Mouse (Mus musculus) adrenal gland, postnatal 25 days (tissue): ENCODE data around the gene N4bp2. TPM values are rescaled to one million over a fixed set of nuclear protein-coding genes. Genes with fewer than 3 reads are reported as not detected.
"Not testable (repeated sequence)": the region's sequence is repeated elsewhere in the genome, so short reads cannot be mapped to it uniquely, and the experiment has no call there.

Experiments
- DNase-seq: peaks from one replicate; pipeline ENCODE4 v3.0.0; 2021; ENCODE audit warnings: mixed read lengths
- long read RNA-seq: library from polyadenylated mRNA; stranded (forward); transcript quantifications from one replicate; pipeline ENCODE4 v2.0.0, GENCODE M21; 2021
- total RNA-seq: library from RNA; stranded (reverse); gene quantifications from 2 replicates; pipeline ENCODE4 v1.2.3, GENCODE M21; 2021

The N4bp2 gene
- 15.7 and 28.0 TPM in 2 replicates for total RNA-seq
- long read RNA-seq, partial matches to known transcripts = 0 of 1 reads
- long read RNA-seq, other reads (novel, unspliced or antisense) = 1 of 1 reads

DNA sequence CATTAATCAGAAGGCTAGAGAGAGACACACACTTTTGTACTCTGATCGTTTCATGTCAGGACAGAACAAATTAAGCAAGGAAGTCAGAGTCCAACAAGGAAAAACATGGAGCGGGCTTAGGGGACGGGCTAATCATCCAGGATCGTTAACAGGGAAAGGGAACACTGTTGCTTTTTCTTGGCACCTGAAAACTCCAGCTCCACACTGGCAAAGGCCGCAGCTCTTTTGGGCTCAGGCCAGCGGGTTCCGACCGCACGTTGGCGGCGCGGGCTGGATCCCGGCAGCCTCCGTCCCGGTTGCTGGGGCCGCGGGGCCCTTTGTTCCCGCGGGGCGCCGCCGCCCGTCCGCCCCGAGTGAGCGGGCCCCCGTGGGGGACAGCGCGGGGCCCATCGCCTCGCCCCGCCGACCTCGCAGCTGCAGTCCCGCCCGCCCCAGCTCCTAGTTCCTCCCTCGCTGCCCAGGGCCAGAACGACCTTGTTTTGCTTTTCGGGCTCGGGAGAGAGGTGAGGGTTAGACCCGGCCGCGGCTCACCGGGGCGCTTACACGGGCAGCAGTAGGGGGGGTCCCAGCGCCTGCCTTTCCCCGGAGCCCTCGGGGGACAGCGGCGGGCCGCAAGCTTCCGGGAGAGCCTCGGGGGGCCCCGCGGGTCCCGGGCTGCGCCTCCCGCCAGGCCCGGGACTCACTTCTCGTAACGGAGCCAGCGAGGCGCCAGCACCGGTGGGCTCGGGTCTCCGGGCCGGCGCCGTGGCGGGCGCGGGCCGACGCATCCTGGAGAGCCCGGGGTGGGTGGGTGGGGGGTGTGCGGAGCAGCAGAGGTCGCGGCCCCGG is at the start of gene N4bp2:
N4bp2 (plus strand) TSS at position 434 of the 828 bp plus-strand sequence.
- peak; percentile 77 for DNase-seq

DNA sequence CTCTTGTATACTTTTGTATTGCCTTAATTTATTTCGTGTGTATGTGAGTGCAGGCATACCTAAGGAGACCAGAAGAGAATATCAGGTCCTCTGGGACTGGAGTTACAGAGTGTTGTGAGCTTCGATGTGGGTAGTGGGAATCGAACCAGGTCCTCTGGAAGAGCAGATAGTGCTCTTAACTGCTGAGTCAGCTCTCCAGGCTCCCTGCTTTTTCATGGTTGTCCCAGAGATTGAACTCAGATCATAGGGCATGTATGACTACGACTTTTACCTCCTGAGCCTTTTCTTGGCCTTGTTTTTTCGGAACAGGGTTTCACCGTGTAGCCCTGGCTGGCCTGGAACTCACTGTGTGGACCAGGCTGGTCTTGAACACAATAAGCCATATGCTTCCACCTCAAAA is 48.2 kb upstream of the N4bp2 start:
- DNase-seq = no peak

DNA sequence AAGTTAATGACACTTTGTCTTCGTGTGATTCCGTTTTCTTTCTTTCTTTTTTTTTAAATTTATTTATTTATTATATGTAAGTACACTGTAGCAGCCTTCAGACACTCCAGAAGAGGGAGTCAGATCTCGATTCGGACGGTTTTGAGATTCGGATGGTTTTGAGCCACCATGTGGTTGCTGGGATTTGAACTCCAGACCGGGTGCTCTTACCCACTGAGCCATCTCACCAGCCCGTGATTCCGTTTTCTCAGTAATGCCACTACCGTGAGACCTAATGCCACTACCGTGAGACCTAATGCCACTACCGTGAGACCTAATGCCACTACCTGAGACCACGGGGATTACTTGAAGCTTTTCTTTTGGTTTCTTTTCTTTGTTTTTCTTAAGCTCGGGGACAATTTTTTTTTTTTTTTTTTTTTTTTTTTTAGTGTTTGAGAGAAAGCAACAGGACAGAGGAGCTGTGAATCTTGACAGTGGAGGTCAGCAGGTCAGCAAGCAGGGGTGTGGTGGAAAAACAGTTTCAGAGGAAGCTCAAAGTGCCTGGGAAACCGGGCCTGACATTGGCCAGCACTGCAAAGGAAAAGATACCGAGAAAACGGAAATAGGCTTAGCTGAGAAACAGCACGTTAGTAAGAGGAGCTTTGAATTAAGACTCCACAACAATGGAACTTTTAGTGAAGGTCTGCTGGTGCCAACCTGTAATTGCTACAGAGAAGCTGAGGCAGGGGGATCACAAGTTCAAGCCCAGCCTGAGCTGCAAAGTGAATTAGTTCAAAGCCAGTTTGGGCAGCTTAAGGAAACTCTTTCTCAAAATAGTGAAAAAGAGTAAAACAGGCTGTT is 46.0 kb upstream of the N4bp2 start:
- DNase-seq = no peak

GRCm38 (mm10) chr5:65717903-65718211 is 45.5 kb upstream of the N4bp2 start:
- not testable (repeated sequence) for DNase-seq

DNA sequence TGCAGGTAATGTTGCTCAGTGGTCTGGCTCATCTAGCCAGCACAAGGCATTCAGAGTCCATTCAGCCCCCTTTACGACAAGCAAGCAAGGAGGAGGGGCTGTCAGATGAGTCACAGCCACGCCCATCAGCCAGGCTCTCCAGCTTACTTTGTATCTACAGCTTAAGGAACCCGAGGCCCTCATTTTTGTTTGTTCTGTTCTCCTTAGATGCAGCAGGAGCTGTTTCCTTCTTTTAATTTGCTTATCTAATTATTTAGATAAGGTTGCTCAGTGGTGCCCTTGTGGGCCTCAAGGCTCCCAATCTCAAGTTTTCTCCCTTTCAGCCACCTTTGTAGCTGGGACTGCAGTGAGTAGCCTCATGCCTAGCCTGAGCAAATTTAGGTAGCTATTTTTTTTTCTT is 45.0 kb upstream of the N4bp2 start:
- DNase-seq = no peak

GRCm38 (mm10) chr5:65724311-65725054 is 38.8 kb upstream of the N4bp2 start:
- DNase-seq = peak; percentile 44

DNA sequence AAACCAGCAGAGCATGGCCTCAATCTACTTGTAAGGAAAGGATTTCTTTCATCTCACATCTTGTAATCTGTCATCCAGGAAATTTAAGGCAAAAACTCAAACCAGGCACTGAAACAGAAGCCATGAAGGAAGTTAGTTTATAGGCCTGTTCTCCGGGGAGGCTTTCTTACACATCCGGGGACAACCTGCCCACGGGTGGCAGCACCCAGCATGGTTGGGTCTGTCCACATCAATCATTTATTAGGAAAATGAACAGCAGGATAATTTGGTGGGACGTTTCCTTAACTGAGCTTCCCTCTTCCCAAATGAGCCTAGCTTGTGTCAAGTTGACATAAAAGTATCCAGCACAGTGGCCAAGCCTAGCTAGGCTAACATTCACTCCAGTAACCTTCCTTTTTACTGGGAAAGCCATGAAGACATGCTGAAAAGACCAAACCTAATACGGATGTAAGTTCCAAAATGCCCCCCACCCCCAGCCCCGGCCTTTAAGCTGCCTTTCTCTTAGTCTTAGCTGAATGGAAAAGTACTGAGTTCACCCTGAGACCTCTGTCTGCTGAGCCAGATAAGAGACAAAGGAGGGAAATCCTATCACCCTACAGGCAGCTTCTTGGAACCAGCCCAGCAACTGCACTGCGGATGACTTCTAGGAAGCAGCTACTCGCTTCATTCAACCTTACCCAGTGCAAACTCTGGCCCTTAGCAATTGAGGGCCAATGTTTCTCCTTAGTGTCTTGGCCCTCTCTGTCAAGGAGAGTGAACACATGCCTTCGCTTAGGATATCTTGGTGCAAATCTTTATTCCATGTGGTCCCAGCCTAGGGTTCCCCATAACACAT is 31.9 kb upstream of the N4bp2 start:
- peak; percentile 55 for DNase-seq

DNA sequence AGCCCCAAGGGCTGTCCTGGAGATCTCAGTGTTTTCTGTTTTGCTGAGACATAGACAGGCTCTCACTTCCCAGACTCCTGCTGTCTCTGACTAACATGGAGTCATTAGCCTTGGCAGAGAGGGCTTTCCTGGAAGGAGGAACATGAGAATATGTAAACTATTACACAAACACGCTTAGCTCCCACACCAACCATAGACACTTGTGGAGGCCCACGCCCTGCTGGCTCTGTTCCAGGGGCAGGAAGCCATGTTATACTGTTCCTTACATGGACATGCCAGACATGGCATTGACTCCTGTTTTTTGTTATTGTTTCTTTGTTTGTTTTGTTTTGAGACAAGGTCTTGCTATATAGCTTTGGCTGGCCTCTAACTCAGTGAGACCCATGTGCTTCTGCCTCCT is 27.7 kb upstream of the N4bp2 start:
- DNase-seq = no peak

- no peak for DNase-seq
These were observed 24.0 kb upstream of the N4bp2 start for GRCm38 (mm10) chr5:65739366-65739765.

- DNase-seq = no peak
These were observed 16.4 kb upstream of the N4bp2 start for GRCm38 (mm10) chr5:65746908-65747307.

GRCm38 (mm10) chr5:65748386-65748785 is 14.9 kb upstream of the N4bp2 start:
- no peak for DNase-seq

DNA sequence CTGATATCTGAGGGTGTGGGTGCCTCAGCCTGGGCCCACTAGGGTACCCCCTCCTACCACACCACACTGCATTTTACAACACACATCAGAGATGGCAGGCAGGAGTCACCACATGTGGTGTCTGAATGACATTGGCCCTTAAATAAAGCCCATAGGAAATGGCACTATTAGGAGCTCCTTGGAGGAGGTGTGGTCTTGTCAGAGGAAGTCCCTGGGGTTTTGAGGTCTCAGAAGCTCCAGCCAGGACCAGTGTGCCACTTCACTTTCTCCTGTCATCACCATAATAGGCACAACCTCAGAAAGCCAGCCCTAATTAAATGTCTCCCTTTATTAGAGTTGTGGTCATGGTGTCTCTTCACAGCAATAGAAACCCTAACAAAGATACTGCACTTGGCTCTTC is 14.4 kb upstream of the N4bp2 start:
- no peak for DNase-seq

- DNase-seq = no peak
These were observed 11.3 kb upstream of the N4bp2 start for GRCm38 (mm10) chr5:65752021-65752420.

DNA sequence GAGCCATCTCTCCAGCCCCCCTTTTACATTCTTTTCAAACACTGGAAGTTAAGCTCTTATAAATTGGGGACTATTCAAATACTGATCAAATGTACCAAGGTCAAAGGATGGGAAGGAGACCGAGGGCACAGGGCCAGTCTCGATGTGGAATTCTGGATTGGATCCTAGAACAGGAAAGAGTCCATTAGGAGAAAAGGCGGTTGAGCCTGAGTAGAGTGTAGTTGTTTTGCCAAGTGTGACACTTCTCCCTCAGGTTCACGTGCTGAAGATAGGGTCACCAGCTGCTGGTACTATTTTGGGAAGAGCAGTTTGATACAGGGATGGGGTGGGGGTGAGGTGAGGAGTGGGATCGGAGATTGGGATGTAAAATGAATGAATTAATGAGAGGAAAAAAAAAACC is 7.5 kb upstream of the N4bp2 start:
- no peak for DNase-seq

- no peak for DNase-seq
These were observed 6.2 kb upstream of the N4bp2 start for GRCm38 (mm10) chr5:65757110-65757509.

- DNase-seq = no peak
These were observed 3.3 kb upstream of the N4bp2 start for GRCm38 (mm10) chr5:65760041-65760440.

DNA sequence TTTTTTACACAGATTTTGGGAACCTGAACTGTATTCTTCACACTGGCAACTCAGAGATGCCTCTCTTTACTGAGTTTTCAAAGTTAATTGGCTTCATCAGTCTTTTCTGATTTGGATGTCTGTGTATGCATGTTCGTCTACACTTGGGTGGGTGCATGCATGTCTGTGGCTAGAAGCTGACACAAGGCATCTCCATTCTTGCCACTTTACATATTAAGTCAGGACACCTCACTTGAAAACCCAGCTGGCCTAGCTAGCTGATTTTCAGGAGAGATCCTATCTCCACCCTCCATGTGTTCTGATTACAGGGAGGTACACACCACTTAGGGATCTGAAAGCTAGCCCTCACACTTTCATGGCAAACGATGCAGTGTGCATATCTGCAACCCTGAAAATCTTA is 2.7 kb upstream of the N4bp2 start:
- DNase-seq = no peak

DNA sequence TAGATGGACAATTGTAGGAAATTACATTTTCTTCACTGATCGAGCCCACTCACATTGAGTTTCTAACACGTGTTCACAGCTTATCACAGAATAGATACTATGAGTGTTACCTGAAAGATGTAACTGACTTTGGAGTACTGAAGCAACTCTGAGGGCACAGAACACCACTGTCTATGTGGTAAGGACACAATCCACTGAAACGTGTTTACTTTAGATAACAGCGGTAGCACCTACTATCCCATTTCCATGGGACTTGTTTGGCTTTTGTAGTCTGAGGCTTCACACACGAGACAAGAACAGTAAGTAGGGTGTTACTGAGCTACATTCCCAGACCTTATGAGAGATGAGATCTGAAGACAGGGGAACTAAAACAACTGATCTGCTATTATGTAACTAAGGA is 2.3 kb upstream of the N4bp2 start:
- DNase-seq = no peak

DNA sequence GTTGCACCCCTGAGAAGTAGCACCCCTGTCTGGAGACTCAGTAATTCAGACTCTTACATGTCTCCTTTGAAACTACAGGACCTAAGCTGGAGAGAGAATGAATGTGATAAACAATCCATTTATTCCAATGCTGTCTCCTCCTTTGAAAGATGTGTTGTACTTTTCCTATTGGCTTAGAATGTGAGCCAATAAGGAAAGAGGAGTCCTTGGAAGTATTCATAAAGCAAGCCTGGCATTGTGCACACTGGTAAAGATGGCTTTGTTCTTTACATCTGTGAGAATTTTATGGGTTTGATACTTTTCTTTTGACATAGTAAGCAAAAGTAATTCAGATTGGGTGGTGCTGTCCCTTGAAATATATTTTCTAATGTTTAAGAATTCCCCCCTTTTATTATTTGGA is 1.4 kb upstream of the N4bp2 start:
- no peak for DNase-seq

- no peak for DNase-seq
These were observed 635 bp upstream of the N4bp2 start for GRCm38 (mm10) chr5:65762686-65763085.

- peak; percentile 91 for DNase-seq
These were observed 830 bp downstream of the N4bp2 start for GRCm38 (mm10) chr5:65763916-65764785.
